Mouse (Mus musculus) adrenal gland (tissue): ENCODE measurements around the gene Phex.

Source experiments
- intact Hi-C: fragments of 180-260 bp; cut with DNase I; formaldehyde crosslinking; loops from one replicate; pipeline ENCODE4 v1.15.1; 2025
- microRNA-seq, 2 experiments: library from miRNA; unstranded; fragments of <30 nt; microRNA quantifications; one replicate each; pipeline ENCODE4; 2019

The Phex gene

DNA sequence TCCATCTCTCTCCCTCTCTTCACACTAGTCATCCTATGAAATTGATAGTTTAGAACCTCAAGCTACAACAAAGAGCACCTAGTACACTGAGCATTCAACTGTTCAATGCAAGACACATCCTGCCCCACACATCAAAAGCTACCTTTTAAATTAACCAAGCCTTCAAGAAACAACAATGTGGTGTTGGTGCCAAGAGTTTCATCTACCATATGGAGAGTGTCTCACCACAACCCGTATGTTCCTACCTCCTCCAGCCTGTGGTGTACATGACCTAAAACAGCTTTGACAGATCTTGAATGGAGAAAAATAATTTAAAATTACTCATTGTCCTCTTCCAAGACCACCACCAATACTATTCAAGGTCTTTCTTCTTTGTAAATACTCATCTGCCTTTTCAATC, 106.9 kb downstream of the Phex start:
- intact Hi-C loops, result loop anchor here (5.0 kb wide), 1 partner anchor 396 kb away; no protein-coding TSS in a partner anchor

DNA sequence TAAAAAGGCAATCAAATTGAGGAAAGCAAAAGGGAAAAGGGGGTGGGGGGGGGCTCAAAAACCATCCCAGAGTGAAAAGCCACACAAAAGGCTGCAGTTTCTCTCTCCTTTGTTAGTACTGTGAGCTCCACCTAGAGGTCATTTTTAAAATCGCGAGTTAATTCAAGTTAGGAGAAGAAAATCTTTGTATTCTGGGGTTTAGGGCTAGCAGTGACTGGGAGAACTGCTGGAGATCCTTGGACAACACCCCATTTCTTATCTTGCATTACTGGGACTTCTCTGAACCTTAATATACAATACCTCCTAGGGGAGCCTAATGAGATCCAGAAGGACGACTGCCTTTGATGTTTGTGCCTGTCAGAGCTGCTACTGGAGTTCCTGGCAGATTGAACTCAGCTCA, 107.7 kb downstream of the Phex start:
- intact Hi-C loops, result loop anchor here (5.0 kb wide), 1 partner anchor 395 kb away; no protein-coding TSS in a partner anchor

DNA sequence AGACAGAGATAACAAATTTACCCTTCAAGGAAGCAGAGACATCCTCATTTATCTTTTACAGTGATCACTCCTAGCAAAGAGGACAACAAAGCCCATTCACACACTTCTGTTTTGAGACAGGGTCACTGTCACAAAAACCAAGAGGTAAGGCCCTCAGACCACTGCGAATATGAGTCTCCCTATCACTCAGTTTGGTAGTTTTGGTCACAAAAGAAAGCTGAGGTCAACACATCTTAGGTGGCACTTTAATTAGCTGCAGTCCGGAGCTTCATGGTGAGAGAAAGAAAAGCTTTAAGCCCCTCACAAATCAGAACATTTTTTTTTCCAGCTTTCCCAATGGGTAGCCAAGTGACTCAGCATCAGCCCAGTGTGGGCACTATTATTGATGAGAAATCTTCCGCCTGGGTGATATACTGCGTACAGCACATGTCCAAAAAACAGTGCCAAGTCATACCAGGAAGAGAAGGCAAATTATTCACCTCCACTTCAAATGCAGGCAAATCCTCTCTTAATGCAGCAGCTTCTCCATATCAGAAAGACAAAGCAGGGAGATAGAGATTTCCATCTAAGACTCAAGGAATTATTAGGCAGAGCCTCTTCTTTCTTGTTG, 108.2 kb downstream of the Phex start:
- intact Hi-C loops, result loop anchor here (5.0 kb wide), 1 partner anchor 395 kb away; no protein-coding TSS in a partner anchor

DNA sequence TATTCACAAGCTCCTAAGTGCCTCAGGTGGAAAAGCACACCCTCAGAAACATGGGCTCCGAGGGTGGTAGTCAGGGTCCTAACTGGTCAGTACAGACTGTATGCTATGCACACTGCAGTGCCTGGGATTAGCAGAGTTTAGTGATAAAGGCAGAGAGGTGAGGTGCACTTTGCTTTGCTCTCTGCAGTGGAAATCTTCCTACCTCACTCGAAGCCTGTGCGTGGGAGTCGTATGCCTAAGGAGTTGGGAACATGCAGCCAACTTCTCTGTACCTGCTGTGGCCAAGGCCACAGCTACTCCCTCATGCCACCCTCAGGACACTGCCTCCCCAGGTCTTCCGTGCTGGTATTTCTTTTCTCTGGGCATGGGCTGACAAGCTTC, 109.3 kb downstream of the Phex start:
- intact Hi-C loops, result loop anchor here (5.0 kb wide), 1 partner anchor 394 kb away; no protein-coding TSS in a partner anchor

DNA sequence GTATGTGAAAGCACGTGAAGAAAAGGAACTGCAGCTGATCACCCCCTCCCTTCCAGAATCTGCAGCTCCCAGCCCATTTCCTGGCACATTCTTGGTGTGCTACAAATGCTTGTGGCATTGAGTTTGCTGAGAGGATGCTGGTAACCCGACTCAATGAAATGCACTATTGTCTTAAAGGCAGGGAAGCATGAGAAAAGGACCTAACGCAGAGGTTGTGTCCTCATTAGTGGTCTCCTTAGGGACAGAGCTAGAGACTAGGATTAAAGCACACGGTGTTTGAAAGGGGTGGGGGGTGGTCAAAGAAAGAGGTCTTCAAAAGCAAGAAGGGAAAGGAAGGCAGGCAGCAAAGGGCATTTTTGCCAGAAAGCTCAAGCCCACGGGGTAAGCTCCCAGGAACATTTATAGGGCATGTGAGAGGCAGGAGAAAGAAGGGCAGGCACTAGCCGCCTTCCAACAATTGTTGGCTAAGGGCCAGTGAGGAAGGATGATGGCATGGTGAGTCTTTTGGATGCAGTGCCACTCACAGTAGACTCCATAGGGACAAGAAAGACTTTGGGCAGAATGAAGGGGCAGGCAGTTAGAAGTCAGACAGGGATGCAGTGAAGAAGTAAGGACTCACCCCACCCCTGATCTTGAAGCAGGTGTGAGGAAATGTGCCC, 109.8 kb downstream of the Phex start:
- intact Hi-C loops, result loop anchor here (5.0 kb wide), 1 partner anchor 393 kb away; no protein-coding TSS in a partner anchor

DNA sequence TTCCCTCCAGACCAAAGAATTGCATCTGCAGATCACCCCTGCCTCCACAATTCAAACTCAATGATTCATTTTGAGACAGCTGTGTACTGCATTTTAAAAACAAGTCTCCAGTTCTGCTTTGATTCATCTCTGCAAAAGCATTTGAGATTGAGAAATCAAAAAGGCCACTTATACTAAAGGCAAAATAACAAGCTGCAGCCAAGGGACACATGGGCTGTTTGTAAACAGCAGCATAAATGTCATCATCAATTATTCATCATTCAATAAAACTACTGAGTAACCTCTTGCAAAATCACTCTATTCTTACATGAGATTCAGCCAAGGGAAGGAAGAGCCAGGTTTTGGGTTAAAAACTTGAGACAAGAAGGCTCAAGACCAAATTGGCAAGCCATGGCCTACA, 122.7 kb downstream of the Phex start:
- intact Hi-C loops, result no loop called here

DNA sequence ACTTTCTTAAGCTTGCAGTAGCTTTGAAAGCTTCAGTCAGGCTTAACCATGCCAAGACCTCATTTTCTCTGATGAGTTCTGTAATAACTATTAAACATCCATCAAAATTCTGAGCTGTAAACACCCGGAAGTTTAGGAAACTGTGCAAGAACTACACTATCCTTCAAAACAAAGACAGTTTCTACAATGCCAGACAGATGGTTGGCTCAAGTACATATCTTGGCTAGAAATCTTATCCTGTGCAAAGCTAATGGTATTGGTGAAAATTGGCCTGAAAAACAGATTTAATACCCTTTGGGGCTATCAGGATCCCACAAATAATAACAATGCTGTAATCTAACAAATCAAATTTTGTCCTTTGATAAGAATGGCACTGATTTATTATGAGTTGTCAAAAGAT, 138.5 kb downstream of the Phex start:
- intact Hi-C loops, result no loop called here

DNA sequence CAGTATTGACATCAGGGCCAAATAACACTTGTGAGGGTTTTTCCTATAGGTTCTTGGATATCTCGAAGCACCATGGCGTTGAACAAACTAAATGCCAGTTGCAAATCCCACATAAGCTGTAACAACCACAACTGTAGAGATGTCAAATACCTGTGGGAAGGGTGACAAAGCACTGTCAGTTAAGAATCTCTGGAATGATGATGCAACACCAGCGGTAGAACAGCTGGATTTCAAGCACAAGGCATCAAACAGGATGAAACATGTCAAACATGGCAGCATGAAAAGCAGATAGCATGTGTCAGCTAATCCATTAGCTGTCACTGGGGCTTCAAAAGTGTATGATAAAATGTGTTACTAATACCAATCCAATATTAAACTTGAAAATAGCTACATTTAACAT, 141.8 kb downstream of the Phex start:
- intact Hi-C loops, result no loop called here

DNA sequence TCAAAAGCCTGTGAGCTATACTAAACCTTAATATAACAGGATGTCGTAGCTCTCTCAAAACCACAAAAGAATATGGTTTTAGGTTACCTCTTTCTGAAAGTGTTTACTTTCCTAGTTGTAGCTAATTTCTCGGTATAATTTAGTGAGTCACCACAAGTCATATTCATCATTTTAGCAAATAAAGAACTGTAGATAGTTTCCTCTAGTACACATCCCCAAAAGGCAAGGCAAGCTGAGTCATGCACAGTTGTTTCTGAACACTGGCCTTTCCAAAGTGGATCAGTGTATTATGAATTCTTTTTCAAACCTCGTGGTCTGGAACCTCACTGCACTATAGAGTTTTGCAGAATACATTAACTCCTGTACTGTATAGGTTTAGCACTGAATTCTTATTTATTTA, 143.5 kb downstream of the Phex start:
- intact Hi-C loops, result no loop called here

DNA sequence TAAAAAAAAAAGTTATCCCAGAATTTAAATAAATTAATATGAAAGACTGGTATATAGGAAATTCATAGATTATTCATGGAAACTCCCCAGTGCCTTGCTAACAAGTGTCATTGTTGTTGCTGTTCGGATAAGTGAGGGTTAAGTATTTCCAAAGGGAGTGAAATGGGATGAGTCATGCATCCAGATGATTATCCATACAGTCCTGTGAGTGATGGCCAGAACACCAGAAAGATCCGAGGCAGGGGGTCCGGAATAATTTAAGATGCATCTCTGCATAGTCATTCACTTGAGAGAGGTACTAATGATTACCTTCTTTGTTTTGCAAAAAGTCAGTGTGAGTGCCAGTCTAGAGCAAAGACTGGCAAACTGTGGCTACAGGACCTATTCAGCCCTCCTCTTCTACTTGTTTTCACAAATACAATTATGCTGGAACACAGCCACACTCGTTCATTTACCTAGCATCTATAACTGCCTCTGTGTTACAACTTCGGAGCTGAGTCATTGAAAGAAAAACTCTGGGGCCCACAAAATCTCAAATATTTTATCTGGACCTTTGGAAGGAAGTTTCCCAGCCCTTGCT, 145.3 kb downstream of the Phex start:
- intact Hi-C loops, result no loop called here

DNA sequence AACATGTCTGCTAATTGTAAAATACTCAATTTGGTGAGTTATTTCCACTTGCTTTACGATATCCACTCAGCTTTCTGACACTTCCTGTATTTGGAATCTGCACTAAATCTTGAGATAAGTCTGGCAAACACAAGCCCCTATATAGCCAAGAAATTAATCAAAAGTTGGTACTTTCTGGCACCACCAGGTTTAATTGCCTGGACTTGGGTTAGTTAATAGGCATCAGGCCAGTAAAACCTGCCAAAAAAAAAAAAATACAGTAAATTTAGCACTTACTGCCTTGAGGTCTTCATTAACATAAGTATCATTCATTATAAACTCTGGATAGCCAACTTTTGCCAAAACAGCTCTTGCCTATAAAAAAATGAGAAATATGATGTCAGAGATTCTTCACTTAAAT, 147.0 kb downstream of the Phex start:
- intact Hi-C loops, result no loop called here

DNA sequence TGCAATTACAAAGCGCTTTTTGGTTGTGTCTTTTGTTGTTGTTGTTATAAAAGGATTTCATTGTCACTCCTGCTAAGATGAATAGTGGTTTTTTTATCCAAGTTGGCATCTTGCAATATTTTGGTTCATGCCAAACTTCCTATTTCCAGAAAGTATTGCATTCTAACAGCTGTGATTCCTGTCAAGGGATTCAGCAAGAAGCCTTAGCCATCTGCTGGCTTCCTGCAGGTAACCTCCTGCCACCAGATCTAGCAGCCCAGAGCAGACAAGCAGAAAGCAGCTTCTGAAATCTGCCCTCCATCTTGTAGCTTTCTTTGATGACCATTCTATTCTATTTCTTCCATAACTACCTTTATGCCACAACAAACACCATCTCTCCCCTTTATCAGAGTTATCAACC, 212.4 kb downstream of the Phex start:
- intact Hi-C loops, result no loop called here

DNA sequence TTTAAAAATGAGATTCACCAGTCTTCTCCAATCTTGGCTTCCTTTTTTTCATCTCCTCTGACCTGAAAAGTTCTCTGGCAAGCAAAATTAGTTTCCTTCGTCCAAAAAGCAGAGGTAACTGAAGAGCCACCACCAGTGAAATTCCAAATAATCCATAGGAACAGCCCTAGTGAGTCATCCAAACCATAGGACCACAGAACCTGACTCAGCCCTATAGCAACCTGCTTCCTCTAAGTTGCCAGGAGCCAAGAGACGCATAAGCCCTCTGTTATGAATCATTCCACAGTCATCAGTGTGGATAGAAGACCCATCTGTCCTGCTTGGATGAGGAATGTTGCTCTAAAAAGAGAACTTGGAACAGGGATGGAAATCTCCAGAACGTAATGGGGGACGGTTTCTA, 230.9 kb downstream of the Phex start:
- intact Hi-C loops, result no loop called here

DNA sequence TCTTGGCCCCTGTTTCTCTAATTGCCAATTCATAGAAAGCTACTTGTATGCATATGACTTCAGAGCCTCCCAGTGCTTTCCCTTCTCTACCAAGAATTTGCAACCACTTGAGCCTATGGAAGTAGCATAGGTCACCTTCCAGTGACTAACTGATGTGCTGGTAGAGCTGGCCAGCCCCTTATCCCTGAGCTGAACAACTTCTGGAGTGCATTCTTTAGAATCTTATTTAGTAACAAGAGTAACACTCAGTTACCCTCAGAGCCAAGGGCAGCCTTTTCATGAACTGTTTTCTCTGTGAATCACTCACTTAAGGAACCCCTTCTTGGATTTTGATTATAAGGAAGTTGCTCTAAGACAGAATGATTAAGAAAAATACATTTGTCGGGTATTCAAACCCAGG, 234.3 kb downstream of the Phex start:
- intact Hi-C loops, result no loop called here

DNA sequence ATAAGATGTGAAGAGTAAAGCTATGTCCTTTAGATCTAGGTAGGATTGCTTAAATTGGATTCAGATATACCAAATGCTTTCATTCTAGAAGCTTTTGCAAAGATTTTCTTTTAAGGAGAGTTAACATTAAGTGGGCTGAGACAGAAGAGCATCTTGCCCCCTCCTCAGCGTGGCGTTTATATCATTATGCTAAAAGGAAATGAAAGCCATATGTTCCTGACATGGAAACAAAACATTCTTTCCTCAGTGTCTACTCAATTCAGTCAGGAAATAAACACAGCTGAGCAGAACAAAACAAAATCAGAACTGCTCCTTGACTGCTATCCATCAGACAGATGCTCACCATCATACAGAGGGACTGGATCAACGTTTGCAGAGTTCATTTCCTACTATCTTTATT, 251.0 kb downstream of the Phex start:
- intact Hi-C loops, result no loop called here

DNA sequence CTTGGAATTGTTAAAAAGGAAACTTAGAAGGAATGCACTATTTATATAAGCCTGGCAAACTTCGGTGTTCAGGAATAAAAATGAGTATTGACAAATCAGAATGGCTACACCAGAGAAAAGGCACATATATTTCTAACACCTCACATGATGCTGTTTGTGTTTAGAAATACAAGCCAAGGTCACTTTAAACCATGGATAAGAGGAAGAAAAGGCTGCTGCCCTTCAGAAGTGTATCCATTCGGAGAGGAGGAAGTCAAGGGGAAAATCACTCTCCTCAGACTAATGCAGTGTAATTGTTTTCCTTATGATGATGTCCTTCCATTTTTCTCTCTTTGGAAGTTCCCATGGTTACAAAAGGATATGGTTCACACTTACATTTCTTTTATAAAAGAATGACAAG, 251.7 kb downstream of the Phex start:
- intact Hi-C loops, result no loop called here

DNA sequence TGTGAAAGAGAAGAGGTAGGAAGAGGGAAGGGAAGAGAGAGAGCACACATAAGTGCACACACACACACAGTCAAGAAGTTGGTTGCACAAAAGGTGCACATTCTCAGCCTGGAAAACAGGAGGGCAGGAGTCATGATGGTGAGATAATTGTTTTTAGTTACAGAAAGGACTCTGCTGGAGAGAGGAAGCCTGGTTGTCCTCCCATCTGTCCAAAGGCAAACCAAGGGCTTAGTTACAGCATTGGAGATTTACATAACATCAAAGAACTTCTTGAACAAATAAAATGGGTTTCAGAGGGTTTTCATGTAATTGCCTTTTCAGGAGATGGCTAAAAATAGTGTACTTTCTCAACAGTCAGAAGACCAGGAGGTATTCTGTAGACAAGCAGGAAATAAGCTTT, 270.4 kb downstream of the Phex start:
- intact Hi-C loops, result no loop called here

DNA sequence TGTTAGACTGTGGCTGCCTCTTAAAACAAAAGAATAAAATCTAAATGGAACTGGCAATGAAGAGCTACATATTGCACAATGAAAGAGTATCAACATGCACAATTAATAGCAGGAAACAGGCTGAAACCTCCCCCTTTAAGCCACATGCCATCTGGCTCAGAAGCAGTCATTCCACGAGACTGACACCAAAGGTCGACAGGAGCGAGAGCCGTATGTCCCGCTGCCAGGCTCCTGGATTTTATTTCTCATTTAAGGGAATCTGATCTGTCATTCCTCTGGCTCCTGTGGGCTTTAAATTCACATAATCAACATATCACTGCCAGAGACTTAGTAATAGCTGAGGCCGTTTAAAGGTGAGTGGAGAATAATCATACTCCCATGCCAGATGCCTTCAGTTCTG, 275.5 kb downstream of the Phex start:
- intact Hi-C loops, result no loop called here

Small RNAs within 50 kb of the gene (microRNA-seq; reads per million reads assigned to microRNA genes)
- 0 reads per million in 2 experiments for gene Gm23798
